Mouse (Mus musculus) midbrain, embryonic 14.5 days (tissue): ENCODE measurements around the gene Arhgdig. TPM values are rescaled to one million over a fixed set of nuclear protein-coding genes. Genes with fewer than 3 reads are reported as not detected.
"Not testable (repeated sequence)": the region's sequence is repeated elsewhere in the genome, so short reads cannot be mapped to it uniquely, and the experiment has no call there.

Source experiments
- ATAC-seq: fragments of 200-750 bp; cut with Nextera tagmentation; 2 replicates; pipeline ENCODE4 v1.8.0; 2017; ENCODE audit warnings: moderate number of reproducible peaks, moderate library complexity; ENCODE audit not compliant: low FRiP score, low TSS enrichment
- DNase-seq: peaks from one replicate; pipeline ENCODE4 v3.0.0-alpha.2; 2015
- H3K27ac ChIP-seq: fragments of 300-500 bp; sonication (generic); replicated peaks from 2 replicates; pipeline ENCODE4 v1.5.1; 2014; ENCODE audit warnings: mild to moderate bottlenecking, low read depth, low read length, moderate library complexity
- H3K27me3 ChIP-seq: fragments of 300-500 bp; sonication (generic); 2 replicates; pipeline ENCODE4 v1.6.1; 2014; ENCODE audit warnings: low read length, control low read depth, mixed read lengths; ENCODE audit not compliant: control insufficient read depth, insufficient read depth
- H3K36me3 ChIP-seq: fragments of 300-500 bp; sonication (generic); 2 replicates; pipeline ENCODE4 v1.6.1; 2014; ENCODE audit warnings: low read length, control low read depth; ENCODE audit not compliant: control insufficient read depth, insufficient read depth
- H3K4me1 ChIP-seq: fragments of 300-500 bp; sonication (generic); 2 replicates; pipeline ENCODE4 v1.6.1; 2014; ENCODE audit warnings: mild to moderate bottlenecking, antibody characterized with exemption, low read length, control low read depth; ENCODE audit not compliant: control insufficient read depth, insufficient read depth
- H3K4me2 ChIP-seq: fragments of 300-500 bp; sonication (generic); 2 replicates; pipeline ENCODE4 v1.6.1; 2014; ENCODE audit warnings: mild to moderate bottlenecking, low read length, moderate library complexity
- H3K4me3 ChIP-seq: fragments of 300-500 bp; sonication (generic); replicated peaks from 2 replicates; pipeline ENCODE4 v1.5.1; 2014; ENCODE audit warnings: low read depth, low read length
- H3K9ac ChIP-seq: fragments of 300-500 bp; sonication (generic); replicated peaks from 2 replicates; pipeline ENCODE4 v1.6.1; 2014; ENCODE audit warnings: mild to moderate bottlenecking, low read length, moderate library complexity
- H3K9me3 ChIP-seq: fragments of 300-500 bp; sonication (generic); 2 replicates; pipeline ENCODE4 v1.6.1; 2016; ENCODE audit warnings: low read length, control low read depth, mixed read lengths; ENCODE audit not compliant: control insufficient read depth
- WGBS: fragments of 180-500 bp; shearing (Covaris S2); extraction: QIAGEN DNeasy Blood & Tissue Kit; methylation state at CpG from one replicate; pipeline ENCODE4 v1.1.7; 2014; 5-methylcytosine and 5-hydroxymethylcytosine counted together
- polyA plus RNA-seq: library from polyadenylated mRNA; unstranded; fragments of >200 nt; fragmentation: Nextera tagmentation; extraction: Ambion mirVana; gene quantifications from 2 replicates; pipeline ENCODE4 v1.2.1, GENCODE M21; 2014

The Arhgdig gene
- polyA plus RNA-seq, 1 experiment from 2014 or later = 72.7 TPM

DNA sequence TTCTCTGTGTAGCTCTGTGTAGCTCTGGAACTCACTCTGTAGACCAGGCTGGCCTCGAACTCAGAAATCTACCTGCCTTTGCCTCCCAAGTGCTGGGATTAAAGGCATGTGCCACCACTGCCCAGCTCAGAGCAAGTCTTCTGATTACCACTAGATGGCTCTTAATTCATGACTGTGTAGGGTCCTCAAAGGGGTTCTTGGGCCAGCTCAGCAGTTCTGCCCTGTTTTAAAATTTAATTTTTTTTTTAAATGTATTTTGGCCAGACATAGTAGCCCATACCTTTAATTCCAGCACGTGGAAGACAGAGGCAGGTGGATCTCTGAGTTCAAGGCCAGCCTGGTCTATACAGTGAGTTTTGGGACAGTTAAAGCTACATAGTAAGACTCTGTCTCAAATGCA is 32.3 kb downstream of the Arhgdig start:
- not testable (repeated sequence) for DNase-seq, H3K4me3 ChIP-seq, H3K4me2 ChIP-seq, H3K9ac ChIP-seq, H3K27me3 ChIP-seq, ATAC-seq, H3K4me1 ChIP-seq, H3K27ac ChIP-seq, H3K9me3 ChIP-seq
- H3K36me3 ChIP-seq = peaks cover 21% of the 10 kb centered on the region
- WGBS = 86% methylated on average over 2 of the region's 2 CpGs

DNA sequence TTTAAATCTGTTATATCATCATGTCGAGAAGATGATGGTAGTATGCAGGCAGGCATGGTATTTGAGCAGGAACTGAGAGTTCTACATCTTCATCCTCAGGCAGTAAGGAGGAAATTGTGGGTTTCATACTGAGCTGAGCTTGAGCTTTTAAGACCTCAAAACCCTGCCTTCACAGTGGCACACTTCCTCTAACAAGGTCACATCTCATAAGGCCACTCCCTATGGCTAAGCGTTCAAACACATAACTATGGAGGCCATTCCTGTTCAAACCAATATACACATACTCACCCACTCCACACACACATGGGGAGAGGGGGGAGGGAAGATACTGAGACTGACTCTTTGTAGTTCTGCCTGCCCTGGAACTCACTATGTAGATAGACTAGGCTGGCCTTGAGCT is 39.5 kb downstream of the Arhgdig start:
- Histone ChIP-seq H3K36me3 (no peaks in the 10 kb centered on the region), H3K4me1 (no peaks in the 10 kb centered on the region), H3K9ac (no peak overlapping the region), H3K9me3 (no peaks in the 10 kb centered on the region), H3K27ac (no peak overlapping the region), H3K4me3 (no peak overlapping the region), H3K4me2 (no peak overlapping the region), H3K27me3 (no peaks in the 10 kb centered on the region)
- ATAC-seq (no peak), DNase-seq (no peak)
- WGBS = 94% methylated on average over 2 of the region's 2 CpGs

DNA sequence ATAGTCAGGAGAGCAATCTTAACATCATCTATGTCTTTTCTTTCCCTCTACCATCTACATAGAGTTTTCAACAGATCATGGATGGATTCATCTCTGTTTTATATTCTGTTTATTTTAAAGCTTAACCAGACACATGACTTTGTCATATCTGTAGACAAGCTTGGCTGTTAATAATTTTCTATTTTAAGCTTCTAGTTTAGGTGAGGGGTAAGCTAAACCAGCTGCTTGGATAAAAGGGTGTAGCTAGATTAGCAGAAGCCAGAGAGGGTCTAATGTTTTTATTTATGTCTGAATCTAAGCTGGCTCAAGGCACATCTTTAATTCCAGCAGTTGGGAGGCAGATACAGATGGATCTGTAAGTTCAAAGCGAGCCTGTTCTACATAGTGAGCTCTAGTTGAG is 44.9 kb downstream of the Arhgdig start:
- Histone ChIP-seq H3K27me3 (no peaks in the 10 kb centered on the region), H3K9ac (no peak overlapping the region), H3K36me3 (no peaks in the 10 kb centered on the region), H3K4me3 (no peak overlapping the region), H3K9me3 (no peaks in the 10 kb centered on the region), H3K4me1 (no peaks in the 10 kb centered on the region), H3K4me2 (no peak overlapping the region), H3K27ac (no peak overlapping the region)
- no peak for DNase-seq
- no peak for ATAC-seq
- WGBS = 100% methylated on average over 1 of the region's 1 CpGs

DNA sequence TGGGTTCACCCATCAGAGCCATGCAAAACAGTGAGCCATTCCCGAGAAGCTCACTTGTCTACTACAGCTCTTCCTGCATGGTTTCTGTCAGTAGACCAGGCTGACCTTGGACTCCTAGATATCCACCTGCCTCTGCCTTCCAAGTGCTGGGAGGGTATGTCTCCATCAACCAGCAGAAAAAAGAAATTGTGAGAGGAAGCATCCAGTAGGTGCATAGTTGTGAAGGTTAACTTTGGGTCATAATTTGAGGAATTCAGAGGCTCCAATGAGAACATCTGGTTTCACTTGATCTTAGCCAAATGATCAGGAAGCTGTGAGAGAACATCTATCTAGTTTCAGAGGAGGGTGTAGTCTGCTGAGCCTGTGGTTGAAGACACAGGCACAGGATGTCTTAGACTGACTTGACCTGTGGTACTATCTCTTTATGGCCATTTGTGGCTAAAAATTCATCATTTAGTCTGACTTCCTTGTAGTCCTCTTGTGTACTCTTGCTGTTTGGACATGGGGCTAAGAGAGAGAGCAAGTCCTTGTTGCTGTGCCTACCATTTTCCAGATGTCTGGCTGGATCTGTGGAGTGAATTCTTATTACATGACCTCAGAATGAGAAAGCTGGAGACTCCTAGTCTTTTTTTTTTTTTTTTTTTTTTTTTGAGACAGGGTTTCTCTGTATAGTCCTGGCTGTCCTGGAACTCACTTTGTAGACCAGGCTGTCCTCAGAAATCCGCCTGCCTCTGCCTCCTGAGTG is 55.5 kb downstream of the Arhgdig start:
- 98% methylated on average over 2 of the region's 2 CpGs for WGBS
- Histone ChIP-seq H3K27me3 (no peaks in the 10 kb centered on the region), H3K36me3 (peaks cover 52% of the 10 kb centered on the region), H3K4me1 (no peaks in the 10 kb centered on the region), H3K9ac (no peak overlapping the region), H3K9me3 (no peaks in the 10 kb centered on the region), H3K27ac (no peak overlapping the region), H3K4me2 (no peak overlapping the region), H3K4me3 (no peak overlapping the region)
- no peak for DNase-seq
- no peak for ATAC-seq

Other genes with a start within 250 kb of the Arhgdig start
- 21.1 and 25.7 TPM in 2 replicates for gene Capn15, start 222.0 kb downstream of the Arhgdig start, polyA plus RNA-seq
- gene Rab11fip3, start 138.2 kb downstream of the Arhgdig start, polyA plus RNA-seq = 27.4 and 28.6 TPM in 2 replicates
- 21.0 and 21.5 TPM in 2 replicates for gene Decr2, start 117.4 kb downstream of the Arhgdig start, polyA plus RNA-seq
- 17.5 and 23.7 TPM in 2 replicates for gene Nme4, start 112.2 kb downstream of the Arhgdig start, polyA plus RNA-seq
- 2.4 and 2.9 TPM in 2 replicates for gene Tmem8, start 94.5 kb downstream of the Arhgdig start, polyA plus RNA-seq
- 170 and 190 TPM in 2 replicates for gene Mrpl28, start 84.3 kb downstream of the Arhgdig start, polyA plus RNA-seq
- 13.4 and 16.9 TPM in 2 replicates for gene Axin1, start 69.1 kb downstream of the Arhgdig start, polyA plus RNA-seq
- gene Pdia2, start 8.7 kb downstream of the Arhgdig start, polyA plus RNA-seq = not detected in 2 replicates
- 2.6 and 5.2 TPM in 2 replicates for gene Rgs11, start 4.8 kb downstream of the Arhgdig start, polyA plus RNA-seq
- gene Fam234a, start 36.5 kb upstream of the Arhgdig start, polyA plus RNA-seq = 22.1 and 29.1 TPM in 2 replicates
- 85.7 and 119 TPM in 2 replicates for gene Luc7l, start 45.1 kb upstream of the Arhgdig start, polyA plus RNA-seq
- 1.6 and 3.6 TPM in 2 replicates for gene Neurl1b, start 207.0 kb upstream of the Arhgdig start, polyA plus RNA-seq